Mouse (Mus musculus): ENCODE results near the gene Naf1. TPM values are rescaled to one million over a fixed set of nuclear protein-coding genes. Genes with fewer than 3 reads are reported as not detected.

Naf1 gene
- total RNA-seq (2012; rRNA removed), result 7.3 and 9.0 TPM in 2 replicates
- 14.2 and 14.6 TPM in 2 replicates for total RNA-seq (2014; rRNA removed)
- 25.4 and 30.6 TPM in 2 replicates for polyA plus RNA-seq (2012; ENCODE audit: insufficient read length, low read depth)

GRCm38 (mm10) chr8:66860023-66860422, at the start of gene Naf1:
Gene Naf1, plus strand, starts transcription at chr8:66860217.
- H3K36me3 ChIP-seq (replicated peaks in 1 of 2; ENCODE audit: control insufficient read depth in 1 of 2, insufficient read depth in 1 of 2, low read length in 1 of 2), result peaks cover 0 to 17% of the 10 kb centered on the region in 2 experiments
- peak within 1 kb of the TSS; percentile 93; the same call in 1 of the 2 replicates for H3K4me2 ChIP-seq (ENCODE audit: insufficient read depth, low read depth, poor library complexity, severe bottlenecking)
- no peak within 1 kb of the TSS for H3K27ac ChIP-seq (ENCODE audit: insufficient read depth, low read depth)
- peak within 1 kb of the TSS; percentile 79 to 87 (median 79) for H3K4me3 ChIP-seq (replicated peaks in 1 of 3; ENCODE audit: low read depth in 2 of 3, low read length in 2 of 3, poor library complexity in 1 of 3)
- in situ Hi-C loops (cut with MboI; ENCODE audit: low pct_ligation_motif_present, low pct_unique_long_range_greater_than_20kb, low sequenced_read_pairs), result no loop called here
- DNase-seq (ENCODE audit: extremely low read depth), result peak; percentile 95
- no peaks in the 10 kb centered on the region for H3K27me3 ChIP-seq (replicated peaks)
- peak within 1 kb of the TSS; percentile 72 for H3K9ac ChIP-seq (ENCODE audit: insufficient read depth, low read depth)
- dilution Hi-C loops (cut with MboI; ENCODE audit: extremely low pct_ligation_motif_present, extremely low pct_unique_long_range_greater_than_20kb, low sequenced_read_pairs), result no loop called here
- no peaks in the 10 kb centered on the region for H3K9me3 ChIP-seq (replicated peaks; ENCODE audit: low read length)
- peaks cover 36% of the 10 kb centered on the region for H3K79me2 ChIP-seq (replicated peaks; ENCODE audit: control insufficient read depth, extremely low read depth, insufficient read depth, poor library complexity, severe bottlenecking)
- TF ChIP-seq ZNF384 (IDR thresholded peaks at IDR 0.05; ENCODE audit: low read depth, low read length), result no peak
- 0 out of 2 replicates have a peak, but pooled peaks have one; percentile 29 for TF ChIP-seq POLR2AphosphoS2 (IDR thresholded peaks at IDR 0.05; ENCODE audit: low read depth, low read length)
- TF ChIP-seq NRF1 (IDR thresholded peaks at IDR 0.05; ENCODE audit: low read depth, low read length), result 0 out of 2 replicates have a peak, but pooled peaks have one; percentile 18
- TF ChIP-seq ZKSCAN1 (IDR thresholded peaks at IDR 0.05; ENCODE audit: borderline replicate concordance, low read depth, low read length), result no peak
- TF ChIP-seq ZMIZ1 (IDR thresholded peaks at IDR 0.05; ENCODE audit: low read depth, low read length), result peak; percentile 60; the same call in 1 of the 2 replicates
- peak; percentile 95 for TF ChIP-seq ELF1 (IDR thresholded peaks at IDR 0.05; ENCODE audit: low read depth, low read length)
- peak; percentile 69 for TF ChIP-seq RCOR1 (conservative IDR thresholded peaks at IDR 0.05; ENCODE audit: low read depth, low read length)
- no peak for TF ChIP-seq MAFK (IDR thresholded peaks at IDR 0.05; ENCODE audit: insufficient replicate concordance, low read length)
- TF ChIP-seq PAX5 (IDR thresholded peaks at IDR 0.05; ENCODE audit: low read length), result no peak
- peak; percentile 82 for TF ChIP-seq HCFC1 (IDR thresholded peaks at IDR 0.05; ENCODE audit: low read depth, low read length)
- TF ChIP-seq UBTF (IDR thresholded peaks at IDR 0.05; ENCODE audit: low read depth, low read length), result no peak
- peak; percentile 90 for TF ChIP-seq MYC (IDR thresholded peaks at IDR 0.05; ENCODE audit: low read depth, low read length)
- no peak for TF ChIP-seq CHD1 (IDR thresholded peaks at IDR 0.05; ENCODE audit: low read depth, low read length)
- TF ChIP-seq IRF4 (IDR thresholded peaks at IDR 0.05; ENCODE audit: low read depth, low read length), result peak; percentile 76
- peak; percentile 91 for TF ChIP-seq MAX (IDR thresholded peaks at IDR 0.05; ENCODE audit: low read length)
- peak; percentile 96 for TF ChIP-seq MXI1 (IDR thresholded peaks at IDR 0.05; ENCODE audit: low read depth, low read length)
- TF ChIP-seq RAD21 (IDR thresholded peaks at IDR 0.05; ENCODE audit: low read depth, low read length), result no peak
- peak; percentile 80 for TF ChIP-seq MAZ (IDR thresholded peaks at IDR 0.05; ENCODE audit: low read depth, low read length)
- peak; percentile 62; the same call in 1 of the 2 replicates for TF ChIP-seq TBP (conservative IDR thresholded peaks at IDR 0.05; ENCODE audit: low read depth, low read length)
- peak; percentile 81 for TF ChIP-seq TCF12 (IDR thresholded peaks at IDR 0.05; ENCODE audit: low read depth, low read length)
- TF ChIP-seq SIN3A (IDR thresholded peaks at IDR 0.05; ENCODE audit: low read length), result peak; percentile 98
- TF ChIP-seq E2F4 (IDR thresholded peaks at IDR 0.05; ENCODE audit: insufficient replicate concordance, low read depth, low read length), result peak; percentile 38; the same call in 1 of the 2 replicates
- TF ChIP-seq POLR2A (IDR thresholded peaks at IDR 0.05; ENCODE audit: low read depth, low read length), result peak; percentile 72; the same call in 1 of the 2 replicates
- TF ChIP-seq ETS1 (conservative IDR thresholded peaks at IDR 0.05; ENCODE audit: low read depth, low read length), result peak; percentile 90
- no peak for TF ChIP-seq CHD2 (IDR thresholded peaks at IDR 0.05; ENCODE audit: low read length)
- no peak for TF ChIP-seq EP300 (IDR thresholded peaks at IDR 0.05; ENCODE audit: low read length)
- no peak for TF ChIP-seq ZC3H11A (IDR thresholded peaks at IDR 0.05; ENCODE audit: low read depth, low read length)
- TF ChIP-seq JUN (IDR thresholded peaks at IDR 0.05; ENCODE audit: insufficient read depth, low read depth, low read length), result peak; percentile 60
- TF ChIP-seq JUND (conservative IDR thresholded peaks at IDR 0.05; ENCODE audit: low read depth, low read length), result peak; percentile 75
- no peak for TF ChIP-seq SMC3 (IDR thresholded peaks at IDR 0.05; ENCODE audit: low read depth, low read length)
- TF ChIP-seq KAT2A (IDR thresholded peaks at IDR 0.05; ENCODE audit: insufficient replicate concordance, low read length), result peak; percentile 65; the same call in 1 of the 2 replicates
- no peak for TF ChIP-seq USF2 (conservative IDR thresholded peaks at IDR 0.05; ENCODE audit: low read depth, low read length)
- TF ChIP-seq GABPA (IDR thresholded peaks at IDR 0.05; ENCODE audit: insufficient replicate concordance, low read depth, low read length), result no peak
- TF ChIP-seq BHLHE40 (IDR thresholded peaks at IDR 0.05; ENCODE audit: low read depth, low read length), result peak; percentile 99
- TF ChIP-seq MEF2A (IDR thresholded peaks at IDR 0.05; ENCODE audit: borderline replicate concordance, low read depth, low read length), result peak; percentile 46; the same call in 1 of the 2 replicates
- peak; percentile 66; the same call in 1 of the 2 replicates for TF ChIP-seq NELFE (IDR thresholded peaks at IDR 0.05; ENCODE audit: low read depth, low read length)
- no peak for TF ChIP-seq CTCF (conservative IDR thresholded peaks at IDR 0.05 in 1 of 2, IDR thresholded peaks at IDR 0.05 in 1 of 2; ENCODE audit: low read depth in 2 of 2, low read length in 2 of 2)
- TF ChIP-seq USF1 (IDR thresholded peaks at IDR 0.05; ENCODE audit: low read depth, low read length), result 0 out of 2 replicates have a peak, but pooled peaks have one; percentile 5
- peaks cover 0 to 32% of the 10 kb centered on the region in 2 experiments; a peak in 3 of 4 replicates for H3K4me1 ChIP-seq (ENCODE audit: control insufficient read depth in 1 of 2, insufficient read depth in 2 of 2)

All from CH12.LX (cell line).